Mouse (Mus musculus): ENCODE data around the gene Rsbn1. TPM values are rescaled to one million over a fixed set of nuclear protein-coding genes. Genes with fewer than 3 reads are reported as not detected.

The Rsbn1 gene
- polyA plus RNA-seq, 1 experiment, result 2.7 TPM

- Histone ChIP-seq H3K27ac (ENCODE audit: insufficient read depth, low read depth, low read length) (no peak overlapping the region), H3K4me1 (ENCODE audit: control insufficient read depth, insufficient read depth, insufficient read length, low read length) (no peaks in the 10 kb centered on the region), H3K27me3 (ENCODE audit: control insufficient read depth, insufficient read depth, low read length) (no peaks in the 10 kb centered on the region), H3K36me3 (ENCODE audit: control insufficient read depth, insufficient read depth, low read length) (peaks cover 28% of the 10 kb centered on the region), H3K4me3 (ENCODE audit: low read depth, low read length) (no peak overlapping the region)
- 17% methylated on average over 3 of the region's 3 CpGs for WGBS
- no peak for TF ChIP-seq CTCF (IDR thresholded peaks at IDR 0.05; ENCODE audit: extremely low read depth, insufficient read length, insufficient replicate concordance, low read depth, low read length)
- no peak for TF ChIP-seq POLR2A (IDR thresholded peaks at IDR 0.05; ENCODE audit: low read depth, low read length)
Measured at GRCm38 (mm10) chr3:103887581-103887980, 26.3 kb upstream of the Rsbn1 start.

GRCm38 (mm10) chr3:103893374-103893773 lies 20.5 kb upstream of the Rsbn1 start:
- Histone ChIP-seq H3K36me3 (ENCODE audit: control insufficient read depth, insufficient read depth, low read length) (peaks cover 10% of the 10 kb centered on the region), H3K4me1 (ENCODE audit: control insufficient read depth, insufficient read depth, insufficient read length, low read length) (no peaks in the 10 kb centered on the region), H3K27ac (ENCODE audit: insufficient read depth, low read depth, low read length) (no peak overlapping the region), H3K4me3 (ENCODE audit: low read depth, low read length) (no peak overlapping the region), H3K27me3 (ENCODE audit: control insufficient read depth, insufficient read depth, low read length) (no peaks in the 10 kb centered on the region)
- TF ChIP-seq CTCF (IDR thresholded peaks at IDR 0.05; ENCODE audit: extremely low read depth, insufficient read length, insufficient replicate concordance, low read depth, low read length) (no peak), POLR2A (IDR thresholded peaks at IDR 0.05; ENCODE audit: low read depth, low read length) (no peak)
- WGBS, result 71% methylated on average over 3 of the region's 3 CpGs

GRCm38 (mm10) chr3:103904705-103905104 lies 9.2 kb upstream of the Rsbn1 start:
- 90% methylated on average over 1 of the region's 1 CpGs for WGBS
- peaks cover 19% of the 10 kb centered on the region for H3K36me3 ChIP-seq (ENCODE audit: control insufficient read depth, insufficient read depth, low read length)
- no peaks in the 10 kb centered on the region for H3K27me3 ChIP-seq (ENCODE audit: control insufficient read depth, insufficient read depth, low read length)
- TF ChIP-seq CTCF (IDR thresholded peaks at IDR 0.05; ENCODE audit: extremely low read depth, insufficient read length, insufficient replicate concordance, low read depth, low read length) (peak; percentile 58; the same call in 1 of the 2 replicates), POLR2A (IDR thresholded peaks at IDR 0.05; ENCODE audit: low read depth, low read length) (no peak)
- no peak overlapping the region for H3K4me3 ChIP-seq (ENCODE audit: low read depth, low read length)
- H3K27ac ChIP-seq (ENCODE audit: insufficient read depth, low read depth, low read length), result no peak overlapping the region
- H3K4me1 ChIP-seq (ENCODE audit: control insufficient read depth, insufficient read depth, insufficient read length, low read length), result no peaks in the 10 kb centered on the region

- no peak overlapping the region for H3K27ac ChIP-seq (ENCODE audit: insufficient read depth, low read depth, low read length)
- 79% methylated on average over 5 of the region's 5 CpGs for WGBS
- no peak overlapping the region for H3K4me3 ChIP-seq (ENCODE audit: low read depth, low read length)
- no peak for TF ChIP-seq POLR2A (IDR thresholded peaks at IDR 0.05; ENCODE audit: low read depth, low read length)
- no peaks in the 10 kb centered on the region for H3K27me3 ChIP-seq (ENCODE audit: control insufficient read depth, insufficient read depth, low read length)
- H3K36me3 ChIP-seq (ENCODE audit: control insufficient read depth, insufficient read depth, low read length), result peaks cover 17% of the 10 kb centered on the region
- H3K4me1 ChIP-seq (ENCODE audit: control insufficient read depth, insufficient read depth, insufficient read length, low read length), result no peaks in the 10 kb centered on the region
Measured at GRCm38 (mm10) chr3:103907335-103908030, 6.4 kb upstream of the Rsbn1 start.

- Histone ChIP-seq H3K4me3 (ENCODE audit: low read depth, low read length) (no peak overlapping the region), H3K4me1 (ENCODE audit: control insufficient read depth, insufficient read depth, insufficient read length, low read length) (no peaks in the 10 kb centered on the region; the same call in 1 of the 2 replicates), H3K27me3 (ENCODE audit: control insufficient read depth, insufficient read depth, low read length) (no peaks in the 10 kb centered on the region), H3K27ac (ENCODE audit: insufficient read depth, low read depth, low read length) (no peak overlapping the region), H3K36me3 (ENCODE audit: control insufficient read depth, insufficient read depth, low read length) (peaks cover 12% of the 10 kb centered on the region)
- 64% methylated on average over 2 of the region's 2 CpGs for WGBS
- TF ChIP-seq CTCF (IDR thresholded peaks at IDR 0.05; ENCODE audit: extremely low read depth, insufficient read length, insufficient replicate concordance, low read depth, low read length), result no peak
- TF ChIP-seq POLR2A (IDR thresholded peaks at IDR 0.05; ENCODE audit: low read depth, low read length), result no peak
Measured at GRCm38 (mm10) chr3:103908781-103909180, 5.1 kb upstream of the Rsbn1 start.

- H3K4me3 ChIP-seq (ENCODE audit: low read depth, low read length), result peak overlapping the region; percentile 96
- TF ChIP-seq CTCF (IDR thresholded peaks at IDR 0.05; ENCODE audit: extremely low read depth, insufficient read length, insufficient replicate concordance, low read depth, low read length), result peak; percentile 15; the same call in 1 of the 2 replicates
- no peak for TF ChIP-seq POLR2A (IDR thresholded peaks at IDR 0.05; ENCODE audit: low read depth, low read length)
- H3K27me3 ChIP-seq (ENCODE audit: control insufficient read depth, insufficient read depth, low read length), result no peaks in the 10 kb centered on the region
- H3K27ac ChIP-seq (ENCODE audit: insufficient read depth, low read depth, low read length), result peak overlapping the region; percentile 45; the same call in 1 of the 2 replicates
- H3K36me3 ChIP-seq (ENCODE audit: control insufficient read depth, insufficient read depth, low read length), result peaks cover 1% of the 10 kb centered on the region; the same call in 1 of the 2 replicates
- under 1% methylated on average over 11 of the region's 11 CpGs for WGBS
- H3K4me1 ChIP-seq (ENCODE audit: control insufficient read depth, insufficient read depth, insufficient read length, low read length), result no peaks in the 10 kb centered on the region; the same call in 1 of the 2 replicates
Measured at GRCm38 (mm10) chr3:103913451-103913961, 414 bp upstream of the Rsbn1 start.

- H3K4me3 ChIP-seq (ENCODE audit: low read depth, low read length), result peak overlapping the region; percentile 96
- H3K4me1 ChIP-seq (ENCODE audit: control insufficient read depth, insufficient read depth, insufficient read length, low read length), result no peaks in the 10 kb centered on the region; the same call in 1 of the 2 replicates
- under 1% methylated on average over 60 of the region's 60 CpGs for WGBS
- TF ChIP-seq POLR2A (IDR thresholded peaks at IDR 0.05; ENCODE audit: low read depth, low read length) (no peak), CTCF (IDR thresholded peaks at IDR 0.05; ENCODE audit: extremely low read depth, insufficient read length, insufficient replicate concordance, low read depth, low read length) (no peak)
- peak overlapping the region; percentile 54 for H3K27ac ChIP-seq (ENCODE audit: insufficient read depth, low read depth, low read length)
- H3K36me3 ChIP-seq (ENCODE audit: control insufficient read depth, insufficient read depth, low read length), result no peaks in the 10 kb centered on the region
- H3K27me3 ChIP-seq (ENCODE audit: control insufficient read depth, insufficient read depth, low read length), result no peaks in the 10 kb centered on the region
Measured at GRCm38 (mm10) chr3:103914732-103915508, 1.0 kb downstream of the Rsbn1 start.

All from small intestine, adult 2 months (tissue).